Mouse (Mus musculus) layer of hippocampus, postnatal 36 days (tissue): ENCODE data around the gene Ushbp1. TPM values are rescaled to one million over a fixed set of nuclear protein-coding genes. Genes with fewer than 3 reads are reported as not detected.
"Not testable (repeated sequence)": the region's sequence is repeated elsewhere in the genome, so short reads cannot be mapped to it uniquely, and the experiment has no call there.

ENCODE experiments used
- DNase-seq, 2 experiments: peaks; one replicate each; pipeline ENCODE4 v3.0.0; 2022
- total RNA-seq, 2 experiments: library from RNA; stranded (reverse); gene quantifications; 2 replicates each; pipeline ENCODE4 v1.2.3; 2021

The Ushbp1 gene
- total RNA-seq, 2 experiments from 2014 or later, result 3.6 to 5.1 TPM

GRCm38 (mm10) chr8:71369040-71369718 is 26.4 kb downstream of the Ushbp1 start:
- no peak for DNase-seq

DNA sequence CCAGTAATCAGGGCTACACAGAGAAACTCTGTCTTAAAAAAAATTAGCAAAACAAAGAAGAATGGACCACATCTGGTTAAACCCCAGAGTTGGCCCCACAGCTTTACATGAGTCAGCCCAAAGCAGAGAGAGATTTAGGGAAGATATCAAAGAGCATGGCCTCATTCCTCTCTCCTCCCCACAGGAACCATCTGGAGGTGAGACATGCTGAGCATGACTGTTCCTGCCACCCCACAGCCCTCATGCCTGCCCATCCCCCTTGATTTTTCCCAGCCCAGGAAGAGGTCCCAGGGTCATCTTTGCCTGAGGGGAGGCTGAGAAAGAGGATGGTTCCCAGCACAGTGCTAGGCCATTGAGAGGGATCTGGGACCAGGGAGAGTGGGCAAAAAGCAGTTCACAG is 27.2 kb downstream of the Ushbp1 start:
- DNase-seq, result no peak

GRCm38 (mm10) chr8:71367529-71368176 is 27.9 kb downstream of the Ushbp1 start:
- DNase-seq, result no peak

GRCm38 (mm10) chr8:71366771-71367528 is 28.7 kb downstream of the Ushbp1 start, which contains the start of gene Use1:
TSS of gene Use1 (plus strand) at chr8:71366848.
- DNase-seq, result peak; percentile 93 to 94

- DNase-seq, result no peak
Measured at GRCm38 (mm10) chr8:71358026-71358425, 37.6 kb downstream of the Ushbp1 start.

GRCm38 (mm10) chr8:71351520-71351919 is 44.1 kb downstream of the Ushbp1 start:
- DNase-seq, result no peak

DNA sequence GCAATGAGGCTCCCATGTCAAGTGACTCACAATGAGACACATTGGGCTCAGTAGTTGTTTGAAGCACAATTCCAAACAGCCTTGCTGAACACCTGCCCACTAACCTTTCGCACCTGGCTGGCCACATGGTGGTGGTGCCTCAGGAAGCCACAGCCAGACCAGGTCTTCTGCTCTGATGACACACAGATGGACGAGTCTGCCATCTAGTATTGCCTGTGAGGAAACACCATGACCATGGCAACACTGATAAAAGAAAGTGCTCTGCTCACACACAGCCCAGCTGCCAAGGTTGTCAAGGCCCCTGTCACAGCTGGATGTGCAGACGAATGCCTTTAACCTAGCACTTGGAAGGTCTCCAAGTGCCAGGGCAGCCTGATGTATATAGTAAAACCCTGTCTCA is 44.5 kb downstream of the Ushbp1 start:
- no peak for DNase-seq

- no peak for DNase-seq
Measured at GRCm38 (mm10) chr8:71346581-71346980, 49.0 kb downstream of the Ushbp1 start.

DNA sequence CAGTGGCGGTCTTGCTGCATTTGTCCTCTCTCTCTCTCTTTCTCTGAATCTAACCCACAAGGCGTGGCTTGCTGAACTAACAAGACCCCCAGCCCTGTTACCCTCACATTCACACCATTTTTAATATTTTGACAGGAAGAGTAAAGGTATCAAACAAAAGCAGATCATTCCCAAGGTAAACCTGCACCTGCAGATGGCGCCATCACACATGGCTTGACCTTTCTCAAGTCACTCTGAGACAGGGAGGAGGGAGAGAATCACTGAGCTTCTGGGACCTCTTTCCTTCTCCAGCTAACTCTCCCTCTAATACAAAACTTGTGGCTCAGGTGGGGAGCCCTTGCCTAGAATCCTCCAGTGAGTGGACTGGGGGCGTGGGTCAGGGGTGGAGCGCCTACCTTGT is 55.0 kb downstream of the Ushbp1 start:
- no peak for DNase-seq

GRCm38 (mm10) chr8:71337834-71338233 is 57.8 kb downstream of the Ushbp1 start:
- not testable (repeated sequence) for DNase-seq

Other genes starting within 250 kb of the Ushbp1 start
- gene Myo9b, start 123.1 kb downstream of the Ushbp1 start, total RNA-seq, result 10 to 100 TPM; 32.9 to 36.4 TPM
- 1 to 10 TPM; 7.8 to 9.9 TPM for gene Haus8, start 122.9 kb downstream of the Ushbp1 start, total RNA-seq
- 100 to 1,000 TPM; 105 to 108 TPM for gene Use1, start 29.0 kb downstream of the Ushbp1 start, total RNA-seq
- 10 to 100 TPM; 12.1 to 14.1 TPM for gene Ocel1, start 24.5 kb downstream of the Ushbp1 start, total RNA-seq
- 10 to 100 TPM; 42.6 to 47.1 TPM for gene Nr2f6, start 13.8 kb downstream of the Ushbp1 start, total RNA-seq
- 10 to 100 TPM; 92.1 to 93.4 TPM for gene Babam1, start 1.1 kb upstream of the Ushbp1 start, total RNA-seq
- under 1 TPM; 0.27 to 0.46 TPM for gene Ankle1, start 10.2 kb upstream of the Ushbp1 start, total RNA-seq
- 100 to 1,000 TPM; 274 to 278 TPM for gene Abhd8, start 67.9 kb upstream of the Ushbp1 start, total RNA-seq
- gene Mrpl34, start 69.2 kb upstream of the Ushbp1 start, total RNA-seq, result 10 to 100 TPM; 49.6 to 52.1 TPM
- gene Dda1, start 73.4 kb upstream of the Ushbp1 start, total RNA-seq, result 10 to 100 TPM; 87.6 to 93.5 TPM
- gene Ano8, start 90.2 kb upstream of the Ushbp1 start, total RNA-seq, result 10 to 100 TPM; 54.3 to 55.1 TPM
- gene Gtpbp3, start 92.3 kb upstream of the Ushbp1 start, total RNA-seq, result 10 to 100 TPM; 31.7 to 33.3 TPM
- 1 to 10 TPM; 6.3 to 6.7 TPM for gene Plvap, start 116.0 kb upstream of the Ushbp1 start, total RNA-seq
- gene Ccdc194, start 129.9 kb upstream of the Ushbp1 start, total RNA-seq, result not detected
- gene Bst2, start 141.7 kb upstream of the Ushbp1 start, total RNA-seq, result 1 to 10 TPM; 3.0 to 5.8 TPM
- 10 to 100 TPM; 30.1 to 34.7 TPM for gene Mvb12a, start 147.1 kb upstream of the Ushbp1 start, total RNA-seq
- not detected for gene Tmem221, start 163.1 kb upstream of the Ushbp1 start, total RNA-seq
- gene Nxnl1, start 170.8 kb upstream of the Ushbp1 start, total RNA-seq, result not detected
- 100 to 1,000 TPM; 109 to 123 TPM for gene Slc27a1, start 173.1 kb upstream of the Ushbp1 start, total RNA-seq
- gene Pgls, start 196.4 kb upstream of the Ushbp1 start, total RNA-seq, result 10 to 100 TPM; 31.0 to 35.8 TPM
- 1 to 10 TPM; 3.7 to 4.5 TPM for gene Fam129c, start 201.8 kb upstream of the Ushbp1 start, total RNA-seq
- 10 to 100 TPM; 52.3 to 55.6 TPM for gene Colgalt1, start 215.2 kb upstream of the Ushbp1 start, total RNA-seq